Mouse (Mus musculus): ENCODE results near the gene Klhl22. TPM values are rescaled to one million over a fixed set of nuclear protein-coding genes. Genes with fewer than 3 reads are reported as not detected.

Gene Klhl22
- total RNA-seq, 2 experiments from 2014 or later: 29.8 to 38.3 TPM

GRCm38 (mm10) chr16:17753001-17753400 lies 6.4 kb upstream of the Klhl22 start:
- no peak for DNase-seq (ENCODE audit: low spot score in 2 of 2)

GRCm38 (mm10) chr16:17753686-17754085 lies 5.7 kb upstream of the Klhl22 start:
- DNase-seq (ENCODE audit: low spot score in 2 of 2): no peak

GRCm38 (mm10) chr16:17757756-17758155 lies 1.7 kb upstream of the Klhl22 start:
- DNase-seq (ENCODE audit: low spot score in 2 of 2): no peak

- no peak for DNase-seq (ENCODE audit: low spot score in 2 of 2)
Observed at GRCm38 (mm10) chr16:17758902-17759301, 516 bp upstream of the Klhl22 start.

GRCm38 (mm10) chr16:17759813-17760321 lies 449 bp downstream of the Klhl22 start:
- peak; percentile 58 to 59 for DNase-seq (ENCODE audit: low spot score in 2 of 2)

- peak in 1 of 2 experiments; percentile 37 for DNase-seq (ENCODE audit: low spot score in 2 of 2)
Observed at GRCm38 (mm10) chr16:17760657-17761056, 1.2 kb downstream of the Klhl22 start.

- DNase-seq (ENCODE audit: low spot score in 2 of 2): no peak
Observed at GRCm38 (mm10) chr16:17761074-17761473, 1.7 kb downstream of the Klhl22 start.

- DNase-seq (ENCODE audit: low spot score in 2 of 2): no peak
Observed at GRCm38 (mm10) chr16:17764108-17764511, 4.7 kb downstream of the Klhl22 start.

- no peak for DNase-seq (ENCODE audit: low spot score in 2 of 2)
Observed at GRCm38 (mm10) chr16:17768834-17769233, 9.4 kb downstream of the Klhl22 start.

GRCm38 (mm10) chr16:17771117-17771865 lies 11.9 kb downstream of the Klhl22 start:
- no peak for DNase-seq (ENCODE audit: low spot score in 2 of 2)

- no peak for DNase-seq (ENCODE audit: low spot score in 2 of 2)
Observed at GRCm38 (mm10) chr16:17776828-17777227, 17.4 kb downstream of the Klhl22 start.

- no peak for DNase-seq (ENCODE audit: low spot score in 2 of 2)
Observed at GRCm38 (mm10) chr16:17778223-17778622, 18.8 kb downstream of the Klhl22 start.

GRCm38 (mm10) chr16:17779692-17780091 lies 20.3 kb downstream of the Klhl22 start:
- no peak for DNase-seq (ENCODE audit: low spot score in 2 of 2)

- no peak for DNase-seq (ENCODE audit: low spot score in 2 of 2)
Observed at GRCm38 (mm10) chr16:17785337-17785736, 25.9 kb downstream of the Klhl22 start.

- no peak for DNase-seq (ENCODE audit: low spot score in 2 of 2)
Observed at GRCm38 (mm10) chr16:17792728-17793127, 33.3 kb downstream of the Klhl22 start.

- no peak for DNase-seq (ENCODE audit: low spot score in 2 of 2)
Observed at GRCm38 (mm10) chr16:17794047-17794446, 34.6 kb downstream of the Klhl22 start.

GRCm38 (mm10) chr16:17795643-17796042 lies 36.2 kb downstream of the Klhl22 start:
- no peak for DNase-seq (ENCODE audit: low spot score in 2 of 2)

GRCm38 (mm10) chr16:17796519-17796918 lies 37.1 kb downstream of the Klhl22 start:
- no peak for DNase-seq (ENCODE audit: low spot score in 2 of 2)

GRCm38 (mm10) chr16:17796971-17797811 lies 37.8 kb downstream of the Klhl22 start, which contains the start of gene Scarf2:
Gene Scarf2, plus strand, starts transcription at chr16:17797282.
- peak in 1 of 2 experiments; percentile 47 for DNase-seq (ENCODE audit: low spot score in 2 of 2)

GRCm38 (mm10) chr16:17797812-17798311 lies 38.4 kb downstream of the Klhl22 start:
- no peak for DNase-seq (ENCODE audit: low spot score in 2 of 2)

GRCm38 (mm10) chr16:17798321-17799180 lies 39.1 kb downstream of the Klhl22 start:
- DNase-seq (ENCODE audit: low spot score in 2 of 2): no peak

Data from adrenal gland, adult 18-20 months (tissue).